Mouse (Mus musculus) left cerebral cortex, postnatal 36 days (tissue): Measurements from ENCODE around the gene Olfr399. TPM values are rescaled to one million over a fixed set of nuclear protein-coding genes. Genes with fewer than 3 reads are reported as not detected.

Experiments used
- DNase-seq, 2 experiments: peaks; one replicate each; pipeline ENCODE4 v3.0.0; 2021 to 2022; ENCODE audit warnings: low spot score in 2 of 2, mixed read lengths in 1 of 2
- intact Hi-C: fragments of 180-260 bp; cut with DNase I; formaldehyde crosslinking; loops from one replicate; pipeline ENCODE4 v1.15.1; 2025
- total RNA-seq, 2 experiments: library from RNA; stranded (reverse); gene quantifications; 2 replicates each; pipeline ENCODE4 v1.2.3; 2021

Olfr399 gene
- not detected for total RNA-seq

GRCm38 (mm10) chr11:74056451-74056850, at the start of gene Olfr399, which contains the start of gene Olfr139:
TSS of gene Olfr399 (minus strand) at chr11:74056615.
TSS of gene Olfr139 (minus strand) at chr11:74056551.
- no peak for DNase-seq
- intact Hi-C loops: no loop called here

GRCm38 (mm10) chr11:74105066-74105465, 48.7 kb upstream of the Olfr399 start:
- no peak for DNase-seq

GRCm38 (mm10) chr11:74101507-74101906, 45.1 kb upstream of the Olfr399 start:
- intact Hi-C loops: no loop called here
- DNase-seq: no peak

More at GRCm38 (mm10) chr11:74105066-74105465, 48.7 kb upstream of the Olfr399 start:
- intact Hi-C loops: no loop called here

- intact Hi-C loops: no loop called here
- DNase-seq: no peak
These were observed 44.3 kb upstream of the Olfr399 start for GRCm38 (mm10) chr11:74100724-74101123.

GRCm38 (mm10) chr11:74069655-74070054, 13.2 kb upstream of the Olfr399 start, which contains the start of gene Zfp616:
TSS of gene Zfp616 (plus strand) at chr11:74069955.
- no peak for DNase-seq
- intact Hi-C loops: no loop called here

- DNase-seq: no peak
- intact Hi-C loops: no loop called here
These were observed 5.1 kb downstream of the Olfr399 start for GRCm38 (mm10) chr11:74051347-74051746.

Other genes starting within 250 kb of the Olfr399 start
- gene Olfr392, start 239.6 kb downstream of the Olfr399 start, total RNA-seq: not detected
- not detected for gene Olfr393, start 205.2 kb downstream of the Olfr399 start, total RNA-seq
- not detected for gene Olfr394, start 165.8 kb downstream of the Olfr399 start, total RNA-seq
- gene Olfr395, start 147.3 kb downstream of the Olfr399 start, total RNA-seq: not detected
- not detected for gene Olfr23, start 119.9 kb downstream of the Olfr399 start, total RNA-seq
- not detected for gene Olfr397, start 95.8 kb downstream of the Olfr399 start, total RNA-seq
- gene Olfr398, start 66.2 kb downstream of the Olfr399 start, total RNA-seq: not detected
- not detected for gene Olfr139, start 64 bp downstream of the Olfr399 start, total RNA-seq
- gene Zfp616, start 13.3 kb upstream of the Olfr399 start, total RNA-seq: not detected
- not detected for gene Olfr401, start 57.1 kb upstream of the Olfr399 start, total RNA-seq
- gene Olfr402, start 96.9 kb upstream of the Olfr399 start, total RNA-seq: not detected
- not detected for gene Olfr403, start 129.6 kb upstream of the Olfr399 start, total RNA-seq
- gene Olfr43, start 154.8 kb upstream of the Olfr399 start, total RNA-seq: not detected
- gene Olfr406, start 203.2 kb upstream of the Olfr399 start, total RNA-seq: not detected
- gene Olfr59, start 227.1 kb upstream of the Olfr399 start, total RNA-seq: not detected